Mouse (Mus musculus) urinary bladder, postnatal 4 days (tissue): ENCODE data around the gene Slc12a1.
"Not testable (repeated sequence)": the region's sequence is repeated elsewhere in the genome, so short reads cannot be mapped to it uniquely, and the experiment has no call there.

Experiments
- DNase-seq, 2 experiments: peaks; one replicate each; pipeline ENCODE4 v3.0.0; 2021 to 2022; ENCODE audit warnings: low spot score in 2 of 2

The Slc12a1 gene

GRCm38 (mm10) chr2:125152388-125152787 is at the start of gene Slc12a1:
Gene Slc12a1 (plus strand): TSS chr2:125152505.
- DNase-seq: no peak

- DNase-seq: not testable (repeated sequence)
Observed at GRCm38 (mm10) chr2:125104491-125104890, 47.8 kb upstream of the Slc12a1 start.

GRCm38 (mm10) chr2:125106536-125106935 is 45.8 kb upstream of the Slc12a1 start:
- not testable (repeated sequence) for DNase-seq

- DNase-seq: no peak
Observed at GRCm38 (mm10) chr2:125119381-125120110, 32.8 kb upstream of the Slc12a1 start.

GRCm38 (mm10) chr2:125122288-125122623 is 30.0 kb upstream of the Slc12a1 start:
- no peak for DNase-seq

GRCm38 (mm10) chr2:125122624-125123476 is 29.5 kb upstream of the Slc12a1 start:
- peak in 1 of 2 experiments; percentile 41 for DNase-seq

- DNase-seq: peak; percentile 78 to 82
Observed at GRCm38 (mm10) chr2:125123477-125123852, 28.8 kb upstream of the Slc12a1 start, which contains the start of gene Myef2. Gene Myef2 (minus strand): TSS chr2:125123661.

GRCm38 (mm10) chr2:125125824-125126223 is 26.5 kb upstream of the Slc12a1 start:
- DNase-seq: no peak

GRCm38 (mm10) chr2:125126792-125127191 is 25.5 kb upstream of the Slc12a1 start:
- DNase-seq: no peak

- DNase-seq: no peak
Observed at GRCm38 (mm10) chr2:125134113-125134512, 18.2 kb upstream of the Slc12a1 start.

- DNase-seq: peak; percentile 65 to 89
Observed at GRCm38 (mm10) chr2:125135903-125136811, 16.1 kb upstream of the Slc12a1 start, which contains the start of gene Ctxn2. Gene Ctxn2 (plus strand): TSS chr2:125136692.

GRCm38 (mm10) chr2:125136846-125137245 is 15.5 kb upstream of the Slc12a1 start:
- no peak for DNase-seq

- DNase-seq: no peak
Observed at GRCm38 (mm10) chr2:125142336-125142735, 10.0 kb upstream of the Slc12a1 start.

- no peak for DNase-seq
Observed at GRCm38 (mm10) chr2:125154294-125154693, 2.0 kb downstream of the Slc12a1 start.

GRCm38 (mm10) chr2:125155504-125155903 is 3.2 kb downstream of the Slc12a1 start:
- DNase-seq: no peak

- no peak for DNase-seq
Observed at GRCm38 (mm10) chr2:125162012-125162470, 9.7 kb downstream of the Slc12a1 start.

- DNase-seq: no peak
Observed at GRCm38 (mm10) chr2:125178225-125178798, 26.0 kb downstream of the Slc12a1 start.

- DNase-seq: no peak
Observed at GRCm38 (mm10) chr2:125187904-125188303, 35.6 kb downstream of the Slc12a1 start.

- peak in 1 of 2 experiments; percentile 23 for DNase-seq
Observed at GRCm38 (mm10) chr2:125189197-125189596, 36.9 kb downstream of the Slc12a1 start.

- no peak for DNase-seq
Observed at GRCm38 (mm10) chr2:125192905-125193304, 40.6 kb downstream of the Slc12a1 start.

GRCm38 (mm10) chr2:125196771-125197170 is 44.5 kb downstream of the Slc12a1 start:
- no peak for DNase-seq
